Mouse (Mus musculus): Measurements from ENCODE around the gene Apbb1ip. TPM values are rescaled to one million over a fixed set of nuclear protein-coding genes. Genes with fewer than 3 reads are reported as not detected.

The Apbb1ip gene
- polyA plus RNA-seq, 1 experiment: 4.0 TPM

GRCm38 (mm10) chr2:22790435-22790834 lies 16.5 kb downstream of the Apbb1ip start:
- H3K79me3 ChIP-seq (ENCODE audit: low read depth): peaks cover 4% of the 10 kb centered on the region
- H3ac ChIP-seq (ENCODE audit: control insufficient read depth, insufficient read length, low read depth): no peak overlapping the region
- no peaks in the 10 kb centered on the region for H3K27me3 ChIP-seq (ENCODE audit: control insufficient read depth, insufficient read depth, insufficient read length)
- TF ChIP-seq CTCF (IDR thresholded peaks at IDR 0.05; ENCODE audit: control insufficient read depth, insufficient read depth, insufficient read length) (no peak), MYOD1 (IDR thresholded peaks at IDR 0.05; ENCODE audit: control insufficient read depth, insufficient read length, low read depth) (no peak), CEBPB (IDR thresholded peaks at IDR 0.05; ENCODE audit: low read depth) (no peak), FOSL1 (IDR thresholded peaks at IDR 0.05; ENCODE audit: insufficient read depth, low read length, poor library complexity, severe bottlenecking) (no peak), MAX (IDR thresholded peaks at IDR 0.05) (no peak), MYOG (IDR thresholded peaks at IDR 0.05; ENCODE audit: control insufficient read depth, extremely low read depth, insufficient read length) (no peak), USF1 (IDR thresholded peaks at IDR 0.05; ENCODE audit: low read depth) (no peak)
- no peak overlapping the region for H3K4me3 ChIP-seq (ENCODE audit: insufficient read depth, poor library complexity, severe bottlenecking)
- peaks cover 10% of the 10 kb centered on the region for H3K36me3 ChIP-seq (ENCODE audit: control insufficient read depth, insufficient read depth)
- H3K79me2 ChIP-seq (ENCODE audit: control insufficient read depth, insufficient read depth): peaks cover 7% of the 10 kb centered on the region

DNA sequence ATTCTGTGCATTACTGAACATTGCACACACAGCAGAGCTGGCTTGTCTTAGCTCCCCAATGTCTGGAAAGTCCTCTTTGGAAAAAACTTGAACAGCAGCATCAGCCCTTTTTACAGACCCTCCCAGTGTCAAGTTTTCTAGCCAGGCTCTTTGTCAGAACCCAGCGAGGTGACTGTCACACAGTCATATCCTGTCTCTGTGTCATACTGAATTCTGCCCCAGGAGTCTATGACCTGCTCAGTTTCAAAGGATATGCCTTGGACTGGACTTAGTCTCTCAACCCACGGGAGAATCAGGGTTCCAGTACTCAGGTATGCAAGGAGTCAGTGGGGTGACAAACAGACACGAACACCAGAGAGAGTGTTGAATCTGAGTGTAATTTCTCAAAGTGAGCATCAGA lies 21.2 kb downstream of the Apbb1ip start:
- Histone ChIP-seq H3K79me3 (ENCODE audit: low read depth) (peaks cover 9% of the 10 kb centered on the region), H3K4me3 (ENCODE audit: insufficient read depth, poor library complexity, severe bottlenecking) (no peak overlapping the region), H3ac (ENCODE audit: control insufficient read depth, insufficient read length, low read depth) (no peak overlapping the region), H3K79me2 (ENCODE audit: control insufficient read depth, insufficient read depth) (no peaks in the 10 kb centered on the region), H3K36me3 (ENCODE audit: control insufficient read depth, insufficient read depth) (peaks cover 11% of the 10 kb centered on the region), H3K27me3 (ENCODE audit: control insufficient read depth, insufficient read depth, insufficient read length) (no peaks in the 10 kb centered on the region)
- no peak for TF ChIP-seq MYOD1 (IDR thresholded peaks at IDR 0.05; ENCODE audit: control insufficient read depth, insufficient read length, low read depth)
- TF ChIP-seq CEBPB (IDR thresholded peaks at IDR 0.05; ENCODE audit: low read depth): no peak
- TF ChIP-seq MYOG (IDR thresholded peaks at IDR 0.05; ENCODE audit: control insufficient read depth, extremely low read depth, insufficient read length): no peak

DNA sequence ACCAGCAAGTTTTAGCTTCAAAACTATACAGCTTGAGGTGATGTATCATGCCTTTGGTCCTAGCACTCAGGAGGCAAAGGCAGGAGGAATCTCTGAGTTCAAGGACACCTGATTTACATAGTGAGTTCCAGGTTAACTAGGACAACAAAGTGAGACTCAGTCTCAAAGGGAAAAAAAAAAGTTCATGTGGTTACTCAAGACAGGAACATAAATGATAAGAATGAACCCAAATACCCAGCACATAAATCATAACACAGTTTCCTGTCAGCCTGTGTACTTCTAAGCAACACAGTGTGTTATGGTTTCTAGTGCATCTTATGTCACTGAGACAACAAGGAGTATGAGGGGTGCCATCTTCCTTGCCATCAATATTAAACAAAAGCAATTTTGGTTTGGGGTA lies 22.6 kb downstream of the Apbb1ip start:
- peaks cover 14% of the 10 kb centered on the region for H3K36me3 ChIP-seq (ENCODE audit: control insufficient read depth, insufficient read depth)
- TF ChIP-seq MYOG (IDR thresholded peaks at IDR 0.05; ENCODE audit: control insufficient read depth, extremely low read depth, insufficient read length) (no peak), CTCF (IDR thresholded peaks at IDR 0.05; ENCODE audit: control insufficient read depth, insufficient read depth, insufficient read length) (no peak), MAX (IDR thresholded peaks at IDR 0.05) (no peak), MYOD1 (IDR thresholded peaks at IDR 0.05; ENCODE audit: control insufficient read depth, insufficient read length, low read depth) (no peak), USF1 (IDR thresholded peaks at IDR 0.05; ENCODE audit: low read depth) (no peak), FOSL1 (IDR thresholded peaks at IDR 0.05; ENCODE audit: insufficient read depth, low read length, poor library complexity, severe bottlenecking) (no peak), CEBPB (IDR thresholded peaks at IDR 0.05; ENCODE audit: low read depth) (no peak)

GRCm38 (mm10) chr2:22799430-22800041 lies 25.6 kb downstream of the Apbb1ip start:
- Histone ChIP-seq H3K79me2 (ENCODE audit: control insufficient read depth, insufficient read depth) (no peaks in the 10 kb centered on the region), H3ac (ENCODE audit: control insufficient read depth, insufficient read length, low read depth) (no peak overlapping the region), H3K27me3 (ENCODE audit: control insufficient read depth, insufficient read depth, insufficient read length) (no peaks in the 10 kb centered on the region), H3K36me3 (ENCODE audit: control insufficient read depth, insufficient read depth) (peaks cover 10% of the 10 kb centered on the region), H3K4me3 (ENCODE audit: insufficient read depth, poor library complexity, severe bottlenecking) (no peak overlapping the region), H3K79me3 (ENCODE audit: low read depth) (peaks cover 5% of the 10 kb centered on the region)
- TF ChIP-seq MYOD1 (IDR thresholded peaks at IDR 0.05; ENCODE audit: control insufficient read depth, insufficient read length, low read depth) (no peak), USF1 (IDR thresholded peaks at IDR 0.05; ENCODE audit: low read depth) (no peak), FOSL1 (IDR thresholded peaks at IDR 0.05; ENCODE audit: insufficient read depth, low read length, poor library complexity, severe bottlenecking) (no peak), MAX (IDR thresholded peaks at IDR 0.05) (no peak), CEBPB (IDR thresholded peaks at IDR 0.05; ENCODE audit: low read depth) (no peak), CTCF (IDR thresholded peaks at IDR 0.05; ENCODE audit: control insufficient read depth, insufficient read depth, insufficient read length) (no peak), MYOG (IDR thresholded peaks at IDR 0.05; ENCODE audit: control insufficient read depth, extremely low read depth, insufficient read length) (no peak)

More for the DNA sequence above, 22.6 kb downstream of the Apbb1ip start:
- H3K27me3 ChIP-seq (ENCODE audit: control insufficient read depth, insufficient read depth, insufficient read length): no peaks in the 10 kb centered on the region
- peaks cover 9% of the 10 kb centered on the region for H3K79me3 ChIP-seq (ENCODE audit: low read depth)
- no peak overlapping the region for H3K4me3 ChIP-seq (ENCODE audit: insufficient read depth, poor library complexity, severe bottlenecking)
- H3ac ChIP-seq (ENCODE audit: control insufficient read depth, insufficient read length, low read depth): no peak overlapping the region
- H3K79me2 ChIP-seq (ENCODE audit: control insufficient read depth, insufficient read depth): no peaks in the 10 kb centered on the region

- Histone ChIP-seq H3ac (ENCODE audit: control insufficient read depth, insufficient read length, low read depth) (no peak overlapping the region), H3K79me2 (ENCODE audit: control insufficient read depth, insufficient read depth) (no peaks in the 10 kb centered on the region), H3K79me3 (ENCODE audit: low read depth) (peaks cover 2% of the 10 kb centered on the region), H3K27me3 (ENCODE audit: control insufficient read depth, insufficient read depth, insufficient read length) (no peaks in the 10 kb centered on the region), H3K36me3 (ENCODE audit: control insufficient read depth, insufficient read depth) (no peaks in the 10 kb centered on the region), H3K4me3 (ENCODE audit: insufficient read depth, poor library complexity, severe bottlenecking) (no peak overlapping the region)
- no peak for TF ChIP-seq FOSL1 (IDR thresholded peaks at IDR 0.05; ENCODE audit: insufficient read depth, low read length, poor library complexity, severe bottlenecking)
- TF ChIP-seq CTCF (IDR thresholded peaks at IDR 0.05; ENCODE audit: control insufficient read depth, insufficient read depth, insufficient read length): no peak
- no peak for TF ChIP-seq CEBPB (IDR thresholded peaks at IDR 0.05; ENCODE audit: low read depth)
- no peak for TF ChIP-seq MYOD1 (IDR thresholded peaks at IDR 0.05; ENCODE audit: control insufficient read depth, insufficient read length, low read depth)
- no peak for TF ChIP-seq MYOG (IDR thresholded peaks at IDR 0.05; ENCODE audit: control insufficient read depth, extremely low read depth, insufficient read length)
- no peak for TF ChIP-seq MAX (IDR thresholded peaks at IDR 0.05)
- TF ChIP-seq USF1 (IDR thresholded peaks at IDR 0.05; ENCODE audit: low read depth): no peak
Observed at GRCm38 (mm10) chr2:22805589-22805988, 31.7 kb downstream of the Apbb1ip start.

GRCm38 (mm10) chr2:22806576-22806975 lies 32.7 kb downstream of the Apbb1ip start:
- Histone ChIP-seq H3K79me2 (ENCODE audit: control insufficient read depth, insufficient read depth) (no peaks in the 10 kb centered on the region), H3K36me3 (ENCODE audit: control insufficient read depth, insufficient read depth) (no peaks in the 10 kb centered on the region), H3K79me3 (ENCODE audit: low read depth) (peaks cover 2% of the 10 kb centered on the region), H3K4me3 (ENCODE audit: insufficient read depth, poor library complexity, severe bottlenecking) (no peak overlapping the region), H3K27me3 (ENCODE audit: control insufficient read depth, insufficient read depth, insufficient read length) (no peaks in the 10 kb centered on the region), H3ac (ENCODE audit: control insufficient read depth, insufficient read length, low read depth) (no peak overlapping the region)
- TF ChIP-seq MYOD1 (IDR thresholded peaks at IDR 0.05; ENCODE audit: control insufficient read depth, insufficient read length, low read depth) (no peak), USF1 (IDR thresholded peaks at IDR 0.05; ENCODE audit: low read depth) (no peak)
